Mouse (Mus musculus) erythroblast, embryonic 14.5 days (primary cell): ENCODE results near the gene Slc6a16. TPM values are rescaled to one million over a fixed set of nuclear protein-coding genes. Genes with fewer than 3 reads are reported as not detected.

Experiments
- H3K27me3 ChIP-seq: 2 replicates; pipeline ENCODE4 v1.6.1; 2012; ENCODE audit warnings: inconsistent platforms; ENCODE audit not compliant: control insufficient read depth
- H3K36me3 ChIP-seq: 2 replicates; pipeline ENCODE4 v1.6.1; 2012; ENCODE audit warnings: mild to moderate bottlenecking, inconsistent platforms; ENCODE audit not compliant: control insufficient read depth
- H3K4me1 ChIP-seq: 2 replicates; pipeline ENCODE4 v1.6.1; 2012; ENCODE audit warnings: inconsistent platforms; ENCODE audit not compliant: control insufficient read depth
- H3K4me3 ChIP-seq: replicated peaks from 2 replicates; pipeline ENCODE3; 2012; ENCODE audit warnings: moderate library complexity, mild to moderate bottlenecking, inconsistent platforms
- H3K9me3 ChIP-seq: 2 replicates; pipeline ENCODE4 v1.6.1; 2012; ENCODE audit warnings: low read length, inconsistent platforms, mixed read lengths; ENCODE audit not compliant: control insufficient read depth
- GATA1 ChIP-seq: IDR thresholded peaks from 2 replicates; pipeline ENCODE4 v1.6.1; 2012; ENCODE audit warnings: low read length, inconsistent platforms, mixed read lengths
- TAL1 ChIP-seq: IDR thresholded peaks from 3 replicates; pipeline ENCODE4 v1.6.1; 2012; ENCODE audit warnings: low read length, inconsistent platforms, mixed read lengths
- polyA plus RNA-seq: library from polyadenylated mRNA; stranded (reverse); fragments of >175 nt; gene quantifications from 2 replicates; pipeline ENCODE4 v1.2.3, GENCODE M21; 2012

Slc6a16 gene
- polyA plus RNA-seq, 1 experiment: not detected

- H3K9me3 ChIP-seq: no peaks in the 10 kb centered on the region
- TF ChIP-seq TAL1 (no peak), GATA1 (no peak)
- no peaks in the 10 kb centered on the region; the same call in 1 of the 2 replicates for H3K36me3 ChIP-seq
- H3K4me3 ChIP-seq: no peak overlapping the region
- peaks cover 20% of the 10 kb centered on the region for H3K4me1 ChIP-seq
- H3K27me3 ChIP-seq: peaks cover 4% of the 10 kb centered on the region; the same call in 1 of the 2 replicates
Observed at GRCm38 (mm10) chr7:45229459-45230203, 11.3 kb upstream of the Slc6a16 start.

GRCm38 (mm10) chr7:45231192-45231591 lies 9.7 kb upstream of the Slc6a16 start:
- Histone ChIP-seq H3K9me3 (no peaks in the 10 kb centered on the region), H3K36me3 (no peaks in the 10 kb centered on the region; the same call in 1 of the 2 replicates), H3K4me3 (no peak overlapping the region), H3K4me1 (peaks cover 30% of the 10 kb centered on the region), H3K27me3 (peaks cover 12% of the 10 kb centered on the region; the same call in 1 of the 2 replicates)
- no peak for TF ChIP-seq TAL1
- TF ChIP-seq GATA1: no peak

- H3K27me3 ChIP-seq: peaks cover 12% of the 10 kb centered on the region; the same call in 1 of the 2 replicates
- TF ChIP-seq GATA1 (no peak), TAL1 (no peak)
- no peaks in the 10 kb centered on the region; the same call in 1 of the 2 replicates for H3K36me3 ChIP-seq
- H3K9me3 ChIP-seq: no peaks in the 10 kb centered on the region
- H3K4me1 ChIP-seq: peaks cover 30% of the 10 kb centered on the region
- H3K4me3 ChIP-seq: no peak overlapping the region
Observed at GRCm38 (mm10) chr7:45231941-45232340, 8.9 kb upstream of the Slc6a16 start.

DNA sequence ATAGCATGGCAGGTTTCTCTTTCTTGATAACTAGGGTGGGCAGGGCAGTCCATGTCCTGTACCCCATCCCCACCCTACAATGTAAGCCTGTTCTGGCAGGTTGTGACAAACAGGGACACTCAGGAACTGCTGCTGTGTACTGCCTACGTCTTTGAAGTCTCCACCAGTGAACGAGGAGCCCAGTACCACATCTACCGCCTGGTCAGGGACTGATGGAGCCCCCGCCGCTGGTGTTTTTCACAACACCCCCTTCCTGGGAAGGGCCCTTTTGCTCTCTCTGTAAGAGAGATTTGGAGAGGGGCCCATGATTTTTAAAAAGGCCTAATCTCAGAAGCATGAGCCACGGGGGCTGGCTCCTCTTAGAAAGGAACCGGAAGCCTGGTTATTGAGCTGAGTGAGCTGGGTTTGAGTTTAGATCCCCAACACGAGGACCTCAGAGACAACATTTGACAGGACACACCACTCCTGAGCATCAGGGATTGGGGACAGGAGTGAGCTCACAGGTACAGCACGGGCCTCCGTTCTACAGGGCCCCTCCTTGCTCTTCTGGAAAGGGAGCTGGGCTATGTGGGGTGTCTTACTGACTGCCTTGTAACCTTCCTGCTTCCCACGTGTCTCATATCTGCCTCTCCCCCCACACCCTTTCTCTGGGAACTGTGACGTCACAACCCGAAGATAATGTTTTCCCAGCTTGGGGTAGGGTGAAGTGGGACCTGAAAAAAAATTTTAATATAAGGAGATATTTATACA lies 8.0 kb upstream of the Slc6a16 start:
- TF ChIP-seq GATA1 (no peak), TAL1 (no peak)
- Histone ChIP-seq H3K36me3 (no peaks in the 10 kb centered on the region; the same call in 1 of the 2 replicates), H3K4me3 (no peak overlapping the region), H3K9me3 (no peaks in the 10 kb centered on the region), H3K4me1 (peaks cover 33% of the 10 kb centered on the region), H3K27me3 (peaks cover 12% of the 10 kb centered on the region; the same call in 1 of the 2 replicates)

- TF ChIP-seq TAL1: no peak
- TF ChIP-seq GATA1: no peak
- peaks cover 41% of the 10 kb centered on the region for H3K4me1 ChIP-seq
- H3K4me3 ChIP-seq: no peak overlapping the region
- no peaks in the 10 kb centered on the region for H3K9me3 ChIP-seq
- H3K36me3 ChIP-seq: no peaks in the 10 kb centered on the region
- peaks cover 12% of the 10 kb centered on the region; the same call in 1 of the 2 replicates for H3K27me3 ChIP-seq
Observed at GRCm38 (mm10) chr7:45233580-45234332, 7.1 kb upstream of the Slc6a16 start.

- Histone ChIP-seq H3K36me3 (no peaks in the 10 kb centered on the region), H3K9me3 (no peaks in the 10 kb centered on the region), H3K4me3 (no peak overlapping the region), H3K4me1 (peaks cover 48% of the 10 kb centered on the region), H3K27me3 (peaks cover 12% of the 10 kb centered on the region; the same call in 1 of the 2 replicates)
- TF ChIP-seq GATA1 (no peak), TAL1 (no peak)
Observed at GRCm38 (mm10) chr7:45234333-45234841, 6.5 kb upstream of the Slc6a16 start.

GRCm38 (mm10) chr7:45234922-45235571 lies 5.8 kb upstream of the Slc6a16 start:
- no peak for TF ChIP-seq GATA1
- TF ChIP-seq TAL1: no peak
- no peaks in the 10 kb centered on the region for H3K9me3 ChIP-seq
- H3K4me1 ChIP-seq: peaks cover 48% of the 10 kb centered on the region
- peak overlapping the region; percentile 8 for H3K4me3 ChIP-seq
- H3K27me3 ChIP-seq: peaks cover 12% of the 10 kb centered on the region; the same call in 1 of the 2 replicates
- H3K36me3 ChIP-seq: no peaks in the 10 kb centered on the region

- Histone ChIP-seq H3K9me3 (no peaks in the 10 kb centered on the region), H3K4me1 (peaks cover 50% of the 10 kb centered on the region), H3K4me3 (no peak overlapping the region), H3K36me3 (no peaks in the 10 kb centered on the region), H3K27me3 (peaks cover 15% of the 10 kb centered on the region)
- TF ChIP-seq TAL1: no peak
- no peak for TF ChIP-seq GATA1
Observed at GRCm38 (mm10) chr7:45235656-45236180, 5.2 kb upstream of the Slc6a16 start.
